Comparison of ENCODE assay signal across 12 mouse cellular contexts in the genomic region with DNA sequence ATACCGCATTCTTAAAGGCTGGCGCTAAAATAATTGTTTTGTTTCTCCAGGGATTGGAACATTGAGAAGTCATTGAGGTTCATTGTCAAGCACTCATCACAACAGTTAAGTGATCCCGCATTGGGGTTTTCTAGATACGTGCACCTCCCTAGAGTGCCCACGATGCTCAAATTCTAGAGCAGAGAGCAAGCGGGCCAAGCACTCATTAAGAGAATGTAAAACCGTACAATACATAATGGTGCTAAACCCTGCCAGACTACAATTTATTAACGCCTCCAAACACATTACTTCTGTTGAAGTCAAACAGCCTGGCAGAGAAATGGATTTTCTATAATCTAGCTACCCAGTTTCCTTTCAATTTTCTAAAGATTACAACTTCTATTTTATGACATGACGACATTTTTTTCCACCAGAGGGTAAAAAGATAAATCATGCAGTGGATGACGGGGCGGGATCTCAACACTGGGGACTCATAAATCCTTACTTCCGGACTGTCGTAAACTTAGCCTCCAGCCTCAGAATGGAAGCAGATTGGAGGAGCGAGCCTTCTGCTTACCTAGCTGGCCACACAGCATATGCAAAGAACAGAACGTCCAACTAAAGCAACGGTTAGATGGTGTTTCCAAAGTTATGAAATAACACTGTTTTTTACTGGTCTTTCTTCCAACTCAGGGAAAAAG.
DNase-seq lines count a peak whose midpoint lies in the region; ATAC-seq and TF ChIP-seq lines count a peak whose summit lies in the region.
"Had no signal": no experiment of that assay in that cellular context is flagged by ENCODE, and none has a peak within 500 bp of the region (broad histone marks: within the 10 kb centered on the region; RNA-seq: fewer than 3 reads in every experiment).

No protein-coding gene starts in this region.

- intact Hi-C loops in gastrocnemius, postnatal 36 days (cut with DNase I) = no loop called here

- H3K36me3 ChIP-seq in kidney, postnatal 0 days (ENCODE audit: insufficient read depth, low read length) = no peaks in the 10 kb centered on the region
- H3K36me3 ChIP-seq in neural tube, embryonic 12.5 days = no peaks in the 10 kb centered on the region
- H3K36me3 ChIP-seq: heart, embryonic 15.5 days; hindbrain, embryonic 15.5 days; liver, embryonic 13.5 days had no signal

- H3K9ac ChIP-seq in kidney, postnatal 0 days (ENCODE audit: low read depth, low read length) = no peak overlapping the region
- H3K9ac ChIP-seq in neural tube, embryonic 12.5 days = no peak overlapping the region
- H3K9ac ChIP-seq: heart, embryonic 15.5 days; hindbrain, embryonic 15.5 days; liver, embryonic 13.5 days had no signal

- no peaks in the 10 kb centered on the region for H3K9me3 ChIP-seq in kidney, postnatal 0 days (replicated peaks; ENCODE audit: low read length)
- H3K9me3 ChIP-seq in neural tube, embryonic 12.5 days = no peaks in the 10 kb centered on the region
- H3K9me3 ChIP-seq: heart, embryonic 15.5 days; hindbrain, embryonic 15.5 days; liver, embryonic 13.5 days had no signal

- peak overlapping the region; percentile 39 for H3K4me2 ChIP-seq in kidney, postnatal 0 days (ENCODE audit: low read length)
- no peak overlapping the region for H3K4me2 ChIP-seq in neural tube, embryonic 12.5 days (replicated peaks)
- H3K4me2 ChIP-seq: heart, embryonic 15.5 days; hindbrain, embryonic 15.5 days; liver, embryonic 13.5 days had no signal

- WGBS in kidney, postnatal 0 days = 37% methylated on average over 16 of the region's 16 CpGs
- 65% methylated on average over 16 of the region's 16 CpGs for WGBS in neural tube, embryonic 12.5 days

- no peaks in the 10 kb centered on the region for H3K27me3 ChIP-seq in kidney, postnatal 0 days (ENCODE audit: insufficient read depth, low read length)
- H3K27me3 ChIP-seq in neural tube, embryonic 12.5 days (replicated peaks) = no peaks in the 10 kb centered on the region
- H3K27me3 ChIP-seq: heart, embryonic 15.5 days; hindbrain, embryonic 15.5 days; liver, embryonic 13.5 days had no signal

- peak; percentile 43 for DNase-seq in heart, adult 11 months
- no peak for DNase-seq in heart, postnatal 4 days
- DNase-seq in R1 (ENCODE audit: low read depth, low spot score) = peak; percentile 6
- DNase-seq in kidney, postnatal 0 days (ENCODE audit: low spot score) = peak; percentile 76
- DNase-seq in testis, postnatal 14 days (ENCODE audit: low spot score) = no peak
- no peak for DNase-seq in right cerebral cortex, adult 18-20 months
- DNase-seq in gastrocnemius, postnatal 36 days = no peak
- DNase-seq: liver, embryonic 13.5 days had no signal

- H3K4me3 ChIP-seq in kidney, postnatal 0 days (replicated peaks; ENCODE audit: low read depth, low read length) = no peak overlapping the region
- H3K4me3 ChIP-seq in neural tube, embryonic 12.5 days = no peak overlapping the region
- H3K4me3 ChIP-seq: heart, embryonic 15.5 days; hindbrain, embryonic 15.5 days; liver, embryonic 13.5 days had no signal

- H3K27ac ChIP-seq in kidney, postnatal 0 days = no peak overlapping the region
- no peak overlapping the region for H3K27ac ChIP-seq in neural tube, embryonic 12.5 days
- H3K27ac ChIP-seq: heart, embryonic 15.5 days; hindbrain, embryonic 15.5 days; liver, embryonic 13.5 days; macrophage had no signal

- no peaks in the 10 kb centered on the region for H3K4me1 ChIP-seq in kidney, postnatal 0 days (replicated peaks; ENCODE audit: insufficient read depth, low read length)
- H3K4me1 ChIP-seq in neural tube, embryonic 12.5 days = no peaks in the 10 kb centered on the region
- H3K4me1 ChIP-seq: hindbrain, embryonic 15.5 days; liver, embryonic 13.5 days had no signal

- ATAC-seq in kidney, postnatal 0 days (replicated peaks; ENCODE audit: low FRiP score, low read depth) = no peak
- ATAC-seq in neural tube, embryonic 12.5 days (ENCODE audit: low FRiP score, low read depth) = peak; percentile 78

- TF ChIP-seq CTCF in kidney, postnatal 0 days (IDR thresholded peaks at IDR 0.05; ENCODE audit: low read depth) = no peak

Comparison
In these comparisons a context has a peak if more than half of its experiments do, and no peak if none do; other contexts are left out.
1. DNase-seq: peak in heart, adult 11 months (single experiment), R1 (single experiment) and kidney, postnatal 0 days (single experiment); none in heart, postnatal 4 days (single experiment), testis, postnatal 14 days (single experiment), right cerebral cortex, adult 18-20 months (single experiment) and gastrocnemius, postnatal 36 days (0 of 2).